Comparison of ENCODE assay signal across 8 mouse cellular contexts in genomic region chr3:37472461-37472860, GRCm38 (mm10). TPM values are rescaled to one million over a fixed set of nuclear protein-coding genes. Genes with fewer than 3 reads are reported as not detected.
A peak's percentile ranks its signal among the peaks of the same experiment; 100 is the strongest.
DNase-seq lines count a peak whose midpoint lies in the region; ATAC-seq and TF ChIP-seq lines count a peak whose summit lies in the region.

No protein-coding gene starts in this region.

- peak in 1 of 2 experiments; percentile 58; a peak in 2 of 4 replicates for TF ChIP-seq CTCF in CH12.LX (conservative IDR thresholded peaks at IDR 0.05 in 1 of 2, IDR thresholded peaks at IDR 0.05 in 1 of 2; ENCODE audit: low read depth in 2 of 2, low read length in 2 of 2)
- peak; percentile 43; the same call in 1 of the 2 replicates for TF ChIP-seq CTCF in liver, embryonic 14.5 days (IDR thresholded peaks at IDR 0.05; ENCODE audit: low read depth)

- no peaks in the 10 kb centered on the region; a peak in 2 of 4 replicates for H3K4me1 ChIP-seq in CH12.LX (ENCODE audit: control insufficient read depth in 1 of 2, insufficient read depth in 2 of 2)
- peaks cover 2% of the 10 kb centered on the region in 2 experiments; a peak in 2 of 4 replicates for H3K4me1 ChIP-seq in liver, embryonic 14.5 days (replicated peaks; ENCODE audit: control insufficient read depth in 2 of 2, insufficient read depth in 2 of 2, low read length in 1 of 2)
- no peaks in the 10 kb centered on the region for H3K4me1 ChIP-seq in neural tube, embryonic 15.5 days

- TF ChIP-seq EP300 in CH12.LX (IDR thresholded peaks at IDR 0.05; ENCODE audit: low read length): no peak
- no peak for TF ChIP-seq EP300 in liver, embryonic 14.5 days (IDR thresholded peaks at IDR 0.05; ENCODE audit: low read depth)

- peaks cover 2 to 20% of the 10 kb centered on the region in 2 experiments for H3K36me3 ChIP-seq in CH12.LX (replicated peaks in 1 of 2; ENCODE audit: control insufficient read depth in 1 of 2, insufficient read depth in 1 of 2, low read length in 1 of 2)
- no peaks in the 10 kb centered on the region for H3K36me3 ChIP-seq in liver, embryonic 14.5 days (replicated peaks; ENCODE audit: control insufficient read depth, insufficient read depth, low read depth)
- no peaks in the 10 kb centered on the region for H3K36me3 ChIP-seq in neural tube, embryonic 15.5 days

- H3K27ac ChIP-seq in CH12.LX (ENCODE audit: insufficient read depth, low read depth): no peak overlapping the region
- no peak overlapping the region for H3K27ac ChIP-seq in liver, embryonic 14.5 days
- no peak overlapping the region for H3K27ac ChIP-seq in neural tube, embryonic 15.5 days (replicated peaks)

- no peaks in the 10 kb centered on the region for H3K9me3 ChIP-seq in CH12.LX (replicated peaks; ENCODE audit: low read length)
- no peaks in the 10 kb centered on the region for H3K9me3 ChIP-seq in liver, embryonic 14.5 days (ENCODE audit: control insufficient read depth, low read length)
- no peaks in the 10 kb centered on the region for H3K9me3 ChIP-seq in neural tube, embryonic 15.5 days (replicated peaks)

- H3K79me2 ChIP-seq in CH12.LX (replicated peaks; ENCODE audit: control insufficient read depth, extremely low read depth, insufficient read depth, poor library complexity, severe bottlenecking): no peaks in the 10 kb centered on the region

- in situ Hi-C loops in CH12.LX (cut with MboI; ENCODE audit: low pct_ligation_motif_present, low pct_unique_long_range_greater_than_20kb, low sequenced_read_pairs): no loop called here

- H3K9ac ChIP-seq in CH12.LX (ENCODE audit: insufficient read depth, low read depth): no peak overlapping the region
- H3K9ac ChIP-seq in liver, embryonic 14.5 days (replicated peaks): no peak overlapping the region
- H3K9ac ChIP-seq in neural tube, embryonic 15.5 days (replicated peaks): no peak overlapping the region

- H3K4me2 ChIP-seq in CH12.LX (ENCODE audit: insufficient read depth, low read depth, poor library complexity, severe bottlenecking): no peak overlapping the region
- no peak overlapping the region for H3K4me2 ChIP-seq in liver, embryonic 14.5 days (ENCODE audit: low read depth)
- H3K4me2 ChIP-seq in neural tube, embryonic 15.5 days: no peak overlapping the region

- dilution Hi-C loops in CH12.LX (cut with MboI; ENCODE audit: extremely low pct_ligation_motif_present, extremely low pct_unique_long_range_greater_than_20kb, low sequenced_read_pairs): no loop called here

- no peak overlapping the region for H3K4me3 ChIP-seq in CH12.LX (replicated peaks in 1 of 3; ENCODE audit: low read depth in 2 of 3, low read length in 2 of 3, poor library complexity in 1 of 3)
- H3K4me3 ChIP-seq in liver, embryonic 14.5 days (ENCODE audit: insufficient read depth in 1 of 2, low read depth in 2 of 2, low read length in 2 of 2): no peak overlapping the region
- no peak overlapping the region for H3K4me3 ChIP-seq in neural tube, embryonic 15.5 days (replicated peaks)

- ATAC-seq in liver, embryonic 14.5 days (ENCODE audit: insufficient read depth): no peak
- ATAC-seq in neural tube, embryonic 15.5 days (ENCODE audit: low FRiP score): no peak
- no peak for ATAC-seq in cerebellum, adult (ENCODE audit: insufficient number of reproducible peaks, low FRiP score, low TSS enrichment)

- DNase-seq in cerebellum, postnatal 10 days: peak; percentile 16 to 34
- DNase-seq in cerebellum, postnatal 4 days (ENCODE audit: low spot score in 2 of 2): no peak
- DNase-seq in layer of hippocampus, adult 11-12 months (ENCODE audit: low spot score): peak; percentile 22
- no peak for DNase-seq in layer of hippocampus, adult 8-10 months (ENCODE audit: low spot score in 2 of 2)
- DNase-seq in CH12.LX (ENCODE audit: extremely low read depth): no peak
- DNase-seq in liver, embryonic 14.5 days (ENCODE audit: low read depth in 3 of 3, low spot score in 3 of 3): peak in 1 of 3 experiments; percentile 23

- no peak for TF ChIP-seq POLR2A in CH12.LX (IDR thresholded peaks at IDR 0.05; ENCODE audit: low read depth, low read length)

- peak; percentile 56 for TF ChIP-seq RAD21 in CH12.LX (IDR thresholded peaks at IDR 0.05; ENCODE audit: low read depth, low read length)

- no peaks in the 10 kb centered on the region for H3K27me3 ChIP-seq in CH12.LX (replicated peaks)
- H3K27me3 ChIP-seq in liver, embryonic 14.5 days (ENCODE audit: control insufficient read depth, insufficient read depth, low read length): no peaks in the 10 kb centered on the region
- H3K27me3 ChIP-seq in neural tube, embryonic 15.5 days (replicated peaks): no peaks in the 10 kb centered on the region

TF ChIP-seq in CH12.LX, 34 proteins besides CTCF, POLR2A, EP300 and RAD21:
- no peak for TF ChIP-seq JUND (conservative IDR thresholded peaks at IDR 0.05; ENCODE audit: low read depth, low read length)
- no peak for TF ChIP-seq TCF12 (IDR thresholded peaks at IDR 0.05; ENCODE audit: low read depth, low read length)
- peak; percentile 48 for TF ChIP-seq SMC3 (IDR thresholded peaks at IDR 0.05; ENCODE audit: low read depth, low read length)

RNA-seq across cellular contexts. Expression of gene Nudt6, which starts 52.5 kb away (rescaled TPM):
- total RNA-seq in layer of hippocampus, adult 8-10 months (2022): 1 to 10 TPM; 4.7 to 8.2 (median 5.4) TPM
- 7.7 and 9.4 TPM in 2 replicates for total RNA-seq in CH12.LX (2012; rRNA removed)
- total RNA-seq in CH12.LX (2014; rRNA removed): 4.8 and 6.0 TPM in 2 replicates
- polyA plus RNA-seq in CH12.LX (2012; ENCODE audit: insufficient read length, low read depth): 9.0 and 9.6 TPM in 2 replicates
- polyA plus RNA-seq in liver, embryonic 14.5 days (2012; rRNA removed): 3.6 and 3.9 TPM in 2 replicates
- polyA plus RNA-seq in liver, embryonic 14.5 days (2014; fragmentation: Nextera tagmentation; extraction: Ambion mirVana): 4.8 and 5.2 TPM in 2 replicates
- polyA plus RNA-seq in neural tube, embryonic 15.5 days (2015; fragmentation: Nextera tagmentation; extraction: Ambion mirVana): 9.3 and 10.5 TPM in 2 replicates

RNA-seq across cellular contexts. Expression of gene Spata5, which starts 52.8 kb away (rescaled TPM):
- total RNA-seq in layer of hippocampus, adult 8-10 months (2022): 10 to 100 TPM; 21.9 to 28.1 (median 24.4) TPM
- total RNA-seq in CH12.LX (2012; rRNA removed) (35.0 and 52.0 TPM in 2 replicates), CH12.LX (2014; rRNA removed) (49.7 and 66.1 TPM in 2 replicates)
- 43.8 and 52.9 TPM in 2 replicates for polyA plus RNA-seq in CH12.LX (2012; ENCODE audit: insufficient read length, low read depth)
- polyA plus RNA-seq in liver, embryonic 14.5 days (2012; rRNA removed): 3.2 and 6.0 TPM in 2 replicates
- polyA plus RNA-seq in liver, embryonic 14.5 days (2014; fragmentation: Nextera tagmentation; extraction: Ambion mirVana): 18.2 and 22.2 TPM in 2 replicates
- 29.5 and 31.7 TPM in 2 replicates for polyA plus RNA-seq in neural tube, embryonic 15.5 days (2015; fragmentation: Nextera tagmentation; extraction: Ambion mirVana)

Comparison
In these comparisons a context has a peak if more than half of its experiments do, and no peak if none do; other contexts are left out.
1. DNase-seq: peak in cerebellum, postnatal 10 days (2 of 2) and layer of hippocampus, adult 11-12 months (single experiment); none in cerebellum, postnatal 4 days (0 of 2), layer of hippocampus, adult 8-10 months (0 of 2) and CH12.LX (single experiment).